Mouse (Mus musculus) thymus, postnatal 14 days (tissue): Measurements from ENCODE around the gene Gm13043.
"Not testable (repeated sequence)": the region's sequence is repeated elsewhere in the genome, so short reads cannot be mapped to it uniquely, and the experiment has no call there.

ENCODE experiments used
- DNase-seq: peaks from one replicate; pipeline ENCODE4 v3.0.0; 2021

The Gm13043 gene

GRCm38 (mm10) chr4:143511043-143511442 lies at the start of gene Gm13043:
TSS of gene Gm13043 (plus strand) at chr4:143511343.
- no peak for DNase-seq

- DNase-seq: not testable (repeated sequence)
These were observed 24.5 kb downstream of the Gm13043 start, which contains the start of gene Gm13040 for GRCm38 (mm10) chr4:143535654-143536053. TSS of gene Gm13040 (plus strand) at chr4:143535954.

- not testable (repeated sequence) for DNase-seq
These were observed 40.3 kb downstream of the Gm13043 start, which contains the start of the genes BC080695 and Gm13057 for GRCm38 (mm10) chr4:143551400-143551799. TSS of gene BC080695 (plus strand) at chr4:143551700. TSS of gene Gm13057 (plus strand) at chr4:143551709.
